8 mouse cellular contexts compared by ENCODE assay signal in the genomic region with DNA sequence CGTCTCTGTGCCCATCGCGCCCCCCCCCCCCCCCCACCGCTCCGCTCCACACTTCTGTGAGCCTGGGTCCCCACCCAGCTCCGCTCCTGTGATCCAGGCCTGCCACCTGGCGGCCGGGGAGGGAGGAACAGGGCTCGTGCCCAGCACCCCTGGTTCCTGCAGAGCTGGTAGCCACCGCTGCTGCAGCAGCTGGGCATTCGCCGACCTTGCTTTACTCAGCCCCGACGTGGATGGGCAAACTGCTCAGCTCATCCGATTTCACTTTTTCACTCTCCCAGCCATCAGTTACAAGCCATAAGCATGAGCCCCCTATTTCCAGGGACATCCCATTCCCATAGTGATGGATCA. TPM values are rescaled to one million over a fixed set of nuclear protein-coding genes. Genes with fewer than 3 reads are reported as not detected.
DNase-seq lines count a peak whose midpoint lies in the region; ATAC-seq and TF ChIP-seq lines count a peak whose summit lies in the region.

No protein-coding gene starts in this region.

- H3K4me3 ChIP-seq in embryonic facial prominence, embryonic 14.5 days (ENCODE audit: low read depth, low read length) = peak overlapping the region; percentile 80
- H3K4me3 ChIP-seq in heart, embryonic 10.5 days = peak overlapping the region; percentile 87
- H3K4me3 ChIP-seq in liver, adult 2 months (ENCODE audit: insufficient read depth, low read depth, low read length) = peak overlapping the region; percentile 46

- DNase-seq in 416B (ENCODE audit: low read depth) = peak; percentile 82
- peak; percentile 94 for DNase-seq in adrenal gland, adult 2 months
- peak; percentile 84 for DNase-seq in embryonic facial prominence, embryonic 14.5 days (ENCODE audit: low spot score)
- DNase-seq in heart, embryonic 10.5 days (ENCODE audit: low spot score) = peak; percentile 94
- DNase-seq in kidney, adult 9 months = peak; percentile 91
- peak; percentile 47 for DNase-seq in liver, adult 2 months (ENCODE audit: extremely low read depth, low read depth, low spot score)
- DNase-seq in spleen, postnatal 4 days (ENCODE audit: low spot score in 2 of 2) = peak; percentile 90 to 95

- peak overlapping the region; percentile 98 for H3K27ac ChIP-seq in embryonic facial prominence, embryonic 14.5 days (replicated peaks; ENCODE audit: low read depth, low read length)
- H3K27ac ChIP-seq in heart, embryonic 10.5 days = peak overlapping the region; percentile 98
- H3K27ac ChIP-seq in liver, adult 2 months (replicated peaks; ENCODE audit: insufficient read depth, low read depth, low read length) = peak overlapping the region; percentile 69

- no peak for TF ChIP-seq POLR2A in liver, adult 2 months (IDR thresholded peaks at IDR 0.05; ENCODE audit: extremely low read depth, insufficient read depth, low read length)

- peaks cover 44% of the 10 kb centered on the region for H3K36me3 ChIP-seq in embryonic facial prominence, embryonic 14.5 days (ENCODE audit: control insufficient read depth, insufficient read depth, low read length)
- peaks cover 45% of the 10 kb centered on the region for H3K36me3 ChIP-seq in heart, embryonic 10.5 days
- no peaks in the 10 kb centered on the region for H3K36me3 ChIP-seq in liver, adult 2 months (ENCODE audit: control insufficient read depth, insufficient read depth, low read length)

- H3K4me2 ChIP-seq in embryonic facial prominence, embryonic 14.5 days (ENCODE audit: low read depth, low read length) = peak overlapping the region; percentile 91

- no peaks in the 10 kb centered on the region for H3K9me3 ChIP-seq in embryonic facial prominence, embryonic 14.5 days (ENCODE audit: control insufficient read depth, low read length)
- H3K9me3 ChIP-seq in heart, embryonic 10.5 days = no peaks in the 10 kb centered on the region

- peak; percentile 58 for ATAC-seq in embryonic facial prominence, embryonic 14.5 days (ENCODE audit: low read depth)
- ATAC-seq in monocyte, adult 5-6 weeks (replicated peaks; ENCODE audit: insufficient number of reproducible peaks, low FRiP score, low TSS enrichment, poor library complexity, severe bottlenecking) = peak; percentile 48

- peak; percentile 93 for TF ChIP-seq CTCF in liver, adult 2 months (IDR thresholded peaks at IDR 0.05; ENCODE audit: low read depth, low read length)

- peaks cover 3% of the 10 kb centered on the region; the same call in 1 of the 2 replicates for H3K79me2 ChIP-seq in liver, adult 2 months (ENCODE audit: control insufficient read depth, insufficient read depth, low read length)

- H3K27me3 ChIP-seq in embryonic facial prominence, embryonic 14.5 days (replicated peaks; ENCODE audit: control insufficient read depth, insufficient read depth, low read length) = no peaks in the 10 kb centered on the region
- peaks cover 20% of the 10 kb centered on the region for H3K27me3 ChIP-seq in heart, embryonic 10.5 days (ENCODE audit: insufficient read depth, poor library complexity, severe bottlenecking)
- H3K27me3 ChIP-seq in liver, adult 2 months (ENCODE audit: control insufficient read depth, insufficient read depth, low read length) = no peaks in the 10 kb centered on the region

- H3K9ac ChIP-seq in embryonic facial prominence, embryonic 14.5 days (ENCODE audit: low read depth, low read length) = peak overlapping the region; percentile 61
- peak overlapping the region; percentile 52 for H3K9ac ChIP-seq in liver, adult 2 months (ENCODE audit: low read depth, low read length)

- peaks cover 24% of the 10 kb centered on the region for H3K4me1 ChIP-seq in embryonic facial prominence, embryonic 14.5 days (ENCODE audit: control insufficient read depth, insufficient read depth, low read length)
- peaks cover 66% of the 10 kb centered on the region for H3K4me1 ChIP-seq in heart, embryonic 10.5 days
- peaks cover 8% of the 10 kb centered on the region for H3K4me1 ChIP-seq in liver, adult 2 months (ENCODE audit: control insufficient read depth, insufficient read depth, low read length)

- 0% methylated on average over 10 of the region's 15 CpGs for WGBS in embryonic facial prominence, embryonic 14.5 days
- WGBS in heart, embryonic 10.5 days = under 1% methylated on average over 14 of the region's 15 CpGs
- WGBS in liver, adult 2 months = 2% methylated on average over 15 of the region's 15 CpGs

RNA-seq across cellular contexts. Expression of a gene that starts 1.2 kb away (rescaled TPM):
- total RNA-seq in adrenal gland, adult 2 months (2021) = 10 to 100 TPM; 12.6 to 16.1 TPM
- polyA plus RNA-seq in adrenal gland, adult 2 months (2012; rRNA removed) = 77.3 and 86.0 TPM in 2 replicates
- polyA plus RNA-seq in embryonic facial prominence, embryonic 14.5 days (2014; fragmentation: Nextera tagmentation; extraction: Ambion mirVana) = 13.4 and 16.3 TPM in 2 replicates
- 5.7 and 6.1 TPM in 2 replicates for polyA plus RNA-seq in heart, embryonic 10.5 days (2016; fragmentation: Nextera tagmentation; extraction: Ambion mirVana)
- total RNA-seq in liver, adult 2 months (2014; rRNA removed) = 1.8 and 2.3 TPM in 2 replicates
- 5.2 and 8.7 TPM in 2 replicates for polyA plus RNA-seq in liver, adult 2 months (2012; rRNA removed)
- not detected in 3 replicates for total RNA-seq in monocyte, adult 5-6 weeks (2017)

RNA-seq across cellular contexts. Expression of a gene that starts 9.5 kb away (rescaled TPM):
- total RNA-seq in adrenal gland, adult 2 months (2021) = 100 to 1,000 TPM; 130 to 142 TPM
- 743 and 836 TPM in 2 replicates for polyA plus RNA-seq in adrenal gland, adult 2 months (2012; rRNA removed)
- 43.3 and 58.2 TPM in 2 replicates for polyA plus RNA-seq in embryonic facial prominence, embryonic 14.5 days (2014; fragmentation: Nextera tagmentation; extraction: Ambion mirVana)
- polyA plus RNA-seq in heart, embryonic 10.5 days (2016; fragmentation: Nextera tagmentation; extraction: Ambion mirVana) = 16.9 and 17.7 TPM in 2 replicates
- total RNA-seq in liver, adult 2 months (2014; rRNA removed) = 13.6 and 24.8 TPM in 2 replicates
- 60.0 and 76.4 TPM in 2 replicates for polyA plus RNA-seq in liver, adult 2 months (2012; rRNA removed)
- total RNA-seq in monocyte, adult 5-6 weeks (2017) = 0.97 to 1.5 TPM in 2 of 3 replicates, not detected in the other

RNA-seq across cellular contexts. Expression of a gene that starts 17.1 kb away (rescaled TPM):
- 10 to 100 TPM; 44.2 to 58.5 TPM for total RNA-seq in adrenal gland, adult 2 months (2021)
- 144 and 152 TPM in 2 replicates for polyA plus RNA-seq in adrenal gland, adult 2 months (2012; rRNA removed)
- polyA plus RNA-seq in embryonic facial prominence, embryonic 14.5 days (2014; fragmentation: Nextera tagmentation; extraction: Ambion mirVana) = 20.2 and 22.6 TPM in 2 replicates
- 14.8 and 18.0 TPM in 2 replicates for polyA plus RNA-seq in heart, embryonic 10.5 days (2016; fragmentation: Nextera tagmentation; extraction: Ambion mirVana)
- 4.5 and 6.7 TPM in 2 replicates for total RNA-seq in liver, adult 2 months (2014; rRNA removed)
- polyA plus RNA-seq in liver, adult 2 months (2012; rRNA removed) = 29.4 and 35.7 TPM in 2 replicates
- total RNA-seq in monocyte, adult 5-6 weeks (2017) = 0.39 to 3.2 TPM (median 0.43 TPM) in 3 replicates

RNA-seq across cellular contexts. Expression of a gene that starts 25.0 kb away (rescaled TPM):
- not detected for total RNA-seq in adrenal gland, adult 2 months (2021)
- 0.04 TPM in 1 of 2 replicates, not detected in the other for polyA plus RNA-seq in adrenal gland, adult 2 months (2012; rRNA removed)
- 1.7 and 2.6 TPM in 2 replicates for polyA plus RNA-seq in embryonic facial prominence, embryonic 14.5 days (2014; fragmentation: Nextera tagmentation; extraction: Ambion mirVana)
- 1.7 and 2.1 TPM in 2 replicates for polyA plus RNA-seq in heart, embryonic 10.5 days (2016; fragmentation: Nextera tagmentation; extraction: Ambion mirVana)
- 0.09 TPM in 1 of 2 replicates, not detected in the other for total RNA-seq in liver, adult 2 months (2014; rRNA removed)
- 0.02 TPM in 1 of 2 replicates, not detected in the other for polyA plus RNA-seq in liver, adult 2 months (2012; rRNA removed)
- total RNA-seq in monocyte, adult 5-6 weeks (2017) = not detected in 3 replicates

RNA-seq across cellular contexts. Expression of a gene that starts 26.5 kb away (rescaled TPM):
- 10 to 100 TPM; 11.9 to 12.8 TPM for total RNA-seq in adrenal gland, adult 2 months (2021)
- 12.8 and 13.5 TPM in 2 replicates for polyA plus RNA-seq in adrenal gland, adult 2 months (2012; rRNA removed)
- 9.1 and 9.2 TPM in 2 replicates for polyA plus RNA-seq in embryonic facial prominence, embryonic 14.5 days (2014; fragmentation: Nextera tagmentation; extraction: Ambion mirVana)
- polyA plus RNA-seq in heart, embryonic 10.5 days (2016; fragmentation: Nextera tagmentation; extraction: Ambion mirVana) = 12.2 and 13.1 TPM in 2 replicates
- total RNA-seq in liver, adult 2 months (2014; rRNA removed) = 2.4 and 3.2 TPM in 2 replicates
- polyA plus RNA-seq in liver, adult 2 months (2012; rRNA removed) = 4.3 and 5.0 TPM in 2 replicates
- 6.7 to 11.5 TPM (median 7.1 TPM) in 3 replicates for total RNA-seq in monocyte, adult 5-6 weeks (2017)

Comparison
In these comparisons a context has a peak if more than half of its experiments do, and no peak if none do; other contexts are left out.
1. Peak in every context shown above with its lines: DNase-seq, ATAC-seq, H3K4me3 ChIP-seq and H3K27ac ChIP-seq.